17 mouse cellular contexts compared by ENCODE assay signal in genomic region chr10:67230439-67230838, GRCm38 (mm10).
"Had no signal": no experiment of that assay in that cellular context is flagged by ENCODE, and none has a peak within 500 bp of the region (broad histone marks: within the 10 kb centered on the region; RNA-seq: fewer than 3 reads in every experiment).

No protein-coding gene starts in this region.

- H3K27me3 ChIP-seq: lung, embryonic 15.5 days; megakaryocyte, embryonic 14.5 days; midbrain, embryonic 13.5 days; midbrain, embryonic 15.5 days; neural tube, embryonic 12.5 days; stomach, embryonic 15.5 days had no signal

- DNase-seq: lung, adult 2 months; lung, postnatal 14 days; lung, postnatal 36 days; right cerebral cortex, postnatal 14 days; thymus, adult 2 months; thymus, postnatal 14 days; thymus, postnatal 36 days had no signal

- H3K27ac ChIP-seq: lung, embryonic 15.5 days; macrophage; midbrain, embryonic 13.5 days; midbrain, embryonic 15.5 days; neural tube, embryonic 12.5 days; stomach, embryonic 15.5 days; stomach, postnatal 0 days had no signal

- H3K9me3 ChIP-seq: lung, embryonic 15.5 days; megakaryocyte, embryonic 14.5 days; midbrain, embryonic 13.5 days; midbrain, embryonic 15.5 days; neural tube, embryonic 12.5 days; stomach, embryonic 15.5 days had no signal

- H3K9ac ChIP-seq: lung, embryonic 15.5 days; midbrain, embryonic 13.5 days; midbrain, embryonic 15.5 days; neural tube, embryonic 12.5 days; stomach, embryonic 15.5 days had no signal

- ATAC-seq: lung, postnatal 0 days; midbrain, embryonic 13.5 days; midbrain, embryonic 15.5 days had no signal

- H3K4me2 ChIP-seq: lung, embryonic 15.5 days; midbrain, embryonic 11.5 days; midbrain, embryonic 13.5 days; midbrain, embryonic 15.5 days; neural tube, embryonic 12.5 days; stomach, embryonic 15.5 days had no signal

- H3K4me3 ChIP-seq: lung, embryonic 15.5 days; megakaryocyte, embryonic 14.5 days; midbrain, embryonic 13.5 days; midbrain, embryonic 15.5 days; neural tube, embryonic 12.5 days; stomach, embryonic 15.5 days had no signal

- H3K4me1 ChIP-seq: midbrain, embryonic 13.5 days; midbrain, embryonic 15.5 days; neural tube, embryonic 12.5 days; stomach, embryonic 15.5 days had no signal
